Mouse (Mus musculus): ENCODE data around the gene Aqp7.

DNA sequence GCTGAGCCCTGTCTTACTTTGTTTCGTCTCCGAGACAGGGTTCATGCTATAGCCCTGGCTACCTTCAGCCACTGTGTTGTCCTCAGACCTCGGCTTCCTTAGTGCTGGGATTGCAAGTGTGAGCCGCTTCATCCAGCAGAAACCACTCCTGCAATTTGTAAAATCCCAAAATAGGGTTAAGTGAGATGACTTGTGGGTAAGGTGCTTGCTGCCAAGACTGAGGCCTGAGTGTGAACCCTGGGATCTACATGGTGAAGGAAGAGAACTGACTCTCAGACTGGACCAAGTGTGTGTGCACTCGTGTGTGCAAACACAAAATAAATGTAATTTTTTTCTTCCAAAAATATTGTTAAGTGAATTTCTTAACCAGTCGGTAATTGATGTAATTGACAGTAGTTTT lies 58.3 kb downstream of the Aqp7 start:
- TF ChIP-seq POLR2A (IDR thresholded peaks at IDR 0.05; ENCODE audit: borderline replicate concordance, extremely low read depth, low read depth, low read length) (no peak), CTCF (IDR thresholded peaks at IDR 0.05; ENCODE audit: insufficient read depth, low read length) (no peak)

Measured in lung, adult 2 months (tissue).